Mouse (Mus musculus): Measurements from ENCODE around the gene Nell2.

- TF ChIP-seq EP300 (IDR thresholded peaks at IDR 0.05; ENCODE audit: low read depth) (no peak), CTCF (IDR thresholded peaks at IDR 0.05; ENCODE audit: low read depth) (no peak)
These were observed 1.5 kb downstream of the Nell2 start for GRCm38 (mm10) chr15:95526626-95527411.

Measured in liver, postnatal 0 days (tissue).